Mouse (Mus musculus) midbrain, embryonic 11.5 days (tissue): ENCODE results near the gene Srrm1. TPM values are rescaled to one million over a fixed set of nuclear protein-coding genes. Genes with fewer than 3 reads are reported as not detected.
A peak's percentile ranks its signal among the peaks of the same experiment; 100 is the strongest.

Experiments used
- ATAC-seq: fragments of 200-750 bp; cut with Nextera tagmentation; 2 replicates; pipeline ENCODE4 v1.8.0; 2017; ENCODE audit warnings: moderate TSS enrichment, moderate library complexity; ENCODE audit not compliant: low FRiP score
- DNase-seq: peaks from one replicate; pipeline ENCODE4 v3.0.0; 2015; ENCODE audit warnings: low spot score; ENCODE audit errors: missing footprints
- H3K27ac ChIP-seq: fragments of 300-500 bp; sonication (generic); 2 replicates; pipeline ENCODE4 v1.5.1; 2014; ENCODE audit warnings: low read depth, low read length
- H3K27me3 ChIP-seq: fragments of 300-500 bp; sonication (generic); 2 replicates; pipeline ENCODE4 v1.6.1; 2014; ENCODE audit warnings: mild to moderate bottlenecking, low read length, moderate library complexity, mixed read lengths; ENCODE audit not compliant: control insufficient read depth, insufficient read depth
- H3K36me3 ChIP-seq: fragments of 300-500 bp; sonication (generic); 2 replicates; pipeline ENCODE4 v1.6.1; 2014; ENCODE audit warnings: mild to moderate bottlenecking, low read length, moderate library complexity, mixed read lengths; ENCODE audit not compliant: control insufficient read depth, insufficient read depth
- H3K4me1 ChIP-seq: fragments of 300-500 bp; sonication (generic); 2 replicates; pipeline ENCODE4 v1.6.1; 2014; ENCODE audit warnings: low read length; ENCODE audit not compliant: control insufficient read depth, insufficient read depth
- H3K4me2 ChIP-seq: fragments of 300-500 bp; sonication (generic); 2 replicates; pipeline ENCODE4 v1.6.1; 2014; ENCODE audit warnings: mild to moderate bottlenecking, moderate library complexity
- H3K4me3 ChIP-seq: fragments of 300-500 bp; sonication (generic); 2 replicates; pipeline ENCODE4 v1.5.1; 2014; ENCODE audit warnings: low read depth, low read length
- H3K9ac ChIP-seq: fragments of 300-500 bp; sonication (generic); 2 replicates; pipeline ENCODE4 v1.6.1; 2014; ENCODE audit warnings: low read length
- H3K9me3 ChIP-seq: fragments of 300-500 bp; sonication (generic); 2 replicates; pipeline ENCODE4 v1.6.1; 2016; ENCODE audit warnings: low read length; ENCODE audit not compliant: control insufficient read depth
- WGBS: fragments of 180-500 bp; shearing (Covaris S2); extraction: QIAGEN DNeasy Blood & Tissue Kit; methylation state at CpG from one replicate; pipeline ENCODE4 v1.1.7; 2014; 5-methylcytosine and 5-hydroxymethylcytosine counted together
- polyA plus RNA-seq: library from polyadenylated mRNA; unstranded; fragments of >200 nt; fragmentation: Nextera tagmentation; extraction: Ambion mirVana; gene quantifications from 2 replicates; pipeline ENCODE4 v1.2.1, GENCODE M21; 2014

Srrm1 gene
- polyA plus RNA-seq, 1 experiment from 2014 or later = 225 TPM

- Histone ChIP-seq H3K9ac (no peak overlapping the region), H3K4me2 (no peak overlapping the region), H3K27ac (no peak overlapping the region), H3K36me3 (peaks cover 53% of the 10 kb centered on the region), H3K27me3 (no peaks in the 10 kb centered on the region), H3K4me3 (no peak overlapping the region), H3K9me3 (no peaks in the 10 kb centered on the region), H3K4me1 (no peaks in the 10 kb centered on the region)
- ATAC-seq (no peak), DNase-seq (no peak)
- 93% methylated on average over 9 of the region's 9 CpGs for WGBS
Observed at GRCm38 (mm10) chr4:135335327-135336022, 17.6 kb downstream of the Srrm1 start.

DNA sequence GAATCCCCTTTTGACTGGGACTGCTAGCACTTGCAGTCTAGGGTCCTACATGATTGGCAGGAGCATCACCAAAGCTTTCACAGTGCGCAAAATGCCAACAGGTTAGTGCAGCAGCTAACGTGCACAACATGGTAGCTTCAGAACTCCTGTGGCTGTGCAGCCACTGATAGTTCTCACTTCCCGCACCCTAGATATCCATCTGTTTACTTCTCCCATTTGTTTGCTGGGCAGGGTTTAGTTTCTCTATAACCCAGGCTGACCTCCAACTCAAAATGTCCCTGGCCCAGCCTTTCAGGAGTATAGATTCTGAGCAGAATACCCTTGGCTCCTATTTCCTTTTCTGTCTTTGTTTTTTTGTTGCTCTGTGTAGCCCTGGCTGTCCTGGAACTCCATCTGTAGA is 26.7 kb downstream of the Srrm1 start:
- DNase-seq (no peak), ATAC-seq (no peak)
- WGBS = 92% methylated on average over 3 of the region's 3 CpGs
- no peaks in the 10 kb centered on the region for H3K27me3 ChIP-seq
- no peak overlapping the region for H3K9ac ChIP-seq
- peaks cover 47% of the 10 kb centered on the region for H3K36me3 ChIP-seq
- H3K9me3 ChIP-seq = no peaks in the 10 kb centered on the region
- no peak overlapping the region for H3K4me3 ChIP-seq
- H3K27ac ChIP-seq = no peak overlapping the region
- no peaks in the 10 kb centered on the region for H3K4me1 ChIP-seq
- H3K4me2 ChIP-seq = no peak overlapping the region

- no peak overlapping the region for H3K4me2 ChIP-seq
- H3K4me1 ChIP-seq = no peaks in the 10 kb centered on the region
- peaks cover 47% of the 10 kb centered on the region for H3K36me3 ChIP-seq
- H3K9ac ChIP-seq = no peak overlapping the region
- no peak for ATAC-seq
- H3K27ac ChIP-seq = no peak overlapping the region
- H3K9me3 ChIP-seq = no peaks in the 10 kb centered on the region
- no peaks in the 10 kb centered on the region for H3K27me3 ChIP-seq
- peak; percentile 81 for DNase-seq
- no peak overlapping the region for H3K4me3 ChIP-seq
Observed at GRCm38 (mm10) chr4:135326046-135326445, 27.1 kb downstream of the Srrm1 start.

- Histone ChIP-seq H3K27ac (no peak overlapping the region), H3K4me2 (no peak overlapping the region), H3K9me3 (no peaks in the 10 kb centered on the region), H3K4me3 (no peak overlapping the region), H3K9ac (no peak overlapping the region), H3K27me3 (no peaks in the 10 kb centered on the region), H3K36me3 (peaks cover 45% of the 10 kb centered on the region), H3K4me1 (no peaks in the 10 kb centered on the region)
- WGBS = 93% methylated on average over 8 of the region's 8 CpGs
- ATAC-seq = no peak
- no peak for DNase-seq
Observed at GRCm38 (mm10) chr4:135323021-135323420, 30.1 kb downstream of the Srrm1 start.

GRCm38 (mm10) chr4:135317966-135318365 is 35.2 kb downstream of the Srrm1 start:
- peaks cover 34% of the 10 kb centered on the region for H3K36me3 ChIP-seq
- ATAC-seq (peak; percentile 63; the same call in 1 of the 2 replicates), DNase-seq (peak; percentile 98)
- no peak overlapping the region for H3K9ac ChIP-seq
- no peak overlapping the region for H3K27ac ChIP-seq
- no peak overlapping the region for H3K4me2 ChIP-seq
- H3K4me1 ChIP-seq = no peaks in the 10 kb centered on the region
- no peak overlapping the region for H3K4me3 ChIP-seq
- no peaks in the 10 kb centered on the region for H3K27me3 ChIP-seq
- H3K9me3 ChIP-seq = no peaks in the 10 kb centered on the region
- 30% methylated on average over 2 of the region's 2 CpGs for WGBS

DNA sequence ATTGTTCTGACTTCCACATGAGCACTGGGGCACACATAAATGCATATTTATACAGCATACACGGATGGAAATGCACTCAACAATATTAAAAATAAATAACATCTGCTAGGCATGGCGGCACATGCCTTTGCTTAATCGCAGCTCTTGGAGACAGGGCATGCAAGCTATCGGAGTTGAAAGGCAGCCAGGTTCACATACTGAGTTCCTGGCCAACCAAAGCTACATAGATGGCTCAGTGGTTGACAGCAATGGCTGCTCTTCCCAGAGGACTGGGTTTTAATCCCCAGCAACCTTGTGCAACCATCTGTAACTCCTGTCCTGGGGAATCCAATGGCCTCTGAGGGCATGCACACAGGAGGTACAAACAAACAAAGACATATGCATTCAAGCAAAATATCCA is 35.6 kb downstream of the Srrm1 start:
- DNase-seq (no peak), ATAC-seq (no peak)
- H3K9ac ChIP-seq = no peak overlapping the region
- no peak overlapping the region for H3K27ac ChIP-seq
- no peaks in the 10 kb centered on the region for H3K4me1 ChIP-seq
- H3K27me3 ChIP-seq = no peaks in the 10 kb centered on the region
- no peak overlapping the region for H3K4me2 ChIP-seq
- H3K36me3 ChIP-seq = peaks cover 30% of the 10 kb centered on the region
- no peak overlapping the region for H3K4me3 ChIP-seq
- H3K9me3 ChIP-seq = no peaks in the 10 kb centered on the region
- 93% methylated on average over 4 of the region's 4 CpGs for WGBS

GRCm38 (mm10) chr4:135315287-135315686 is 37.8 kb downstream of the Srrm1 start:
- Histone ChIP-seq H3K27ac (no peak overlapping the region), H3K9me3 (no peaks in the 10 kb centered on the region), H3K36me3 (peaks cover 14% of the 10 kb centered on the region), H3K27me3 (no peaks in the 10 kb centered on the region), H3K4me3 (no peak overlapping the region), H3K4me1 (no peaks in the 10 kb centered on the region), H3K9ac (no peak overlapping the region), H3K4me2 (no peak overlapping the region)
- DNase-seq (no peak), ATAC-seq (no peak)
- WGBS = 94% methylated on average over 9 of the region's 9 CpGs

DNA sequence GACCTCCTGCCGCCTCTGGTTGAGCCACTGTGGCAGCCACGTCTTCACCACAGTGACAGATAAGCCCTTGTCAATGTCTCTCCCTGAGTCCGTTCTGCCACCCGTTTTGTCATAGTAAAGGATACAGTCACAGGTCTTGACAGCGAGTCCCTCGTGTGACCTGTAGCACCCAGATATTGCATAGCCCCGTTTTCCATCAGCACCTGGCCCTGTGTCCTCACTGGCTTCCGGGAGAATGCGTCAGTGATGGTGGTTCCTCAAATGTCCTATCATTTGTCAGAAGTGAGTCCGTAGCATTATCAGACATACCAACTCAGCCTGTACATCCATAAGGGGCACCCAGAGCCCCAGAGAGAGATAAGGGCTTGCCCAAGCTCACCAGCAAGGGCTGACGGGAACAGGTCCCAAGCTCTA is 38.7 kb downstream of the Srrm1 start:
- no peaks in the 10 kb centered on the region for H3K4me1 ChIP-seq
- no peaks in the 10 kb centered on the region for H3K9me3 ChIP-seq
- 90% methylated on average over 11 of the region's 11 CpGs for WGBS
- H3K27me3 ChIP-seq = no peaks in the 10 kb centered on the region
- ATAC-seq (no peak), DNase-seq (no peak)
- H3K27ac ChIP-seq = no peak overlapping the region
- H3K36me3 ChIP-seq = peaks cover 14% of the 10 kb centered on the region
- no peak overlapping the region for H3K9ac ChIP-seq
- H3K4me3 ChIP-seq = no peak overlapping the region
- no peak overlapping the region for H3K4me2 ChIP-seq

GRCm38 (mm10) chr4:135313761-135314241 is 39.3 kb downstream of the Srrm1 start:
- H3K27me3 ChIP-seq = no peaks in the 10 kb centered on the region
- DNase-seq (no peak), ATAC-seq (no peak)
- H3K9me3 ChIP-seq = no peaks in the 10 kb centered on the region
- H3K4me1 ChIP-seq = no peaks in the 10 kb centered on the region
- WGBS = 89% methylated on average over 9 of the region's 9 CpGs
- no peak overlapping the region for H3K4me3 ChIP-seq
- H3K4me2 ChIP-seq = no peak overlapping the region
- peaks cover 13% of the 10 kb centered on the region for H3K36me3 ChIP-seq
- H3K27ac ChIP-seq = no peak overlapping the region
- H3K9ac ChIP-seq = no peak overlapping the region
